Mouse (Mus musculus): ENCODE measurements around the gene Ccdc136. TPM values are rescaled to one million over a fixed set of nuclear protein-coding genes. Genes with fewer than 3 reads are reported as not detected.
"Not testable (repeated sequence)": the region's sequence is repeated elsewhere in the genome, so short reads cannot be mapped to it uniquely, and the experiment has no call there.

Ccdc136 gene
- polyA plus RNA-seq (2015; fragmentation: Nextera tagmentation; extraction: Ambion mirVana): 20.2 and 30.7 TPM in 2 replicates

DNA sequence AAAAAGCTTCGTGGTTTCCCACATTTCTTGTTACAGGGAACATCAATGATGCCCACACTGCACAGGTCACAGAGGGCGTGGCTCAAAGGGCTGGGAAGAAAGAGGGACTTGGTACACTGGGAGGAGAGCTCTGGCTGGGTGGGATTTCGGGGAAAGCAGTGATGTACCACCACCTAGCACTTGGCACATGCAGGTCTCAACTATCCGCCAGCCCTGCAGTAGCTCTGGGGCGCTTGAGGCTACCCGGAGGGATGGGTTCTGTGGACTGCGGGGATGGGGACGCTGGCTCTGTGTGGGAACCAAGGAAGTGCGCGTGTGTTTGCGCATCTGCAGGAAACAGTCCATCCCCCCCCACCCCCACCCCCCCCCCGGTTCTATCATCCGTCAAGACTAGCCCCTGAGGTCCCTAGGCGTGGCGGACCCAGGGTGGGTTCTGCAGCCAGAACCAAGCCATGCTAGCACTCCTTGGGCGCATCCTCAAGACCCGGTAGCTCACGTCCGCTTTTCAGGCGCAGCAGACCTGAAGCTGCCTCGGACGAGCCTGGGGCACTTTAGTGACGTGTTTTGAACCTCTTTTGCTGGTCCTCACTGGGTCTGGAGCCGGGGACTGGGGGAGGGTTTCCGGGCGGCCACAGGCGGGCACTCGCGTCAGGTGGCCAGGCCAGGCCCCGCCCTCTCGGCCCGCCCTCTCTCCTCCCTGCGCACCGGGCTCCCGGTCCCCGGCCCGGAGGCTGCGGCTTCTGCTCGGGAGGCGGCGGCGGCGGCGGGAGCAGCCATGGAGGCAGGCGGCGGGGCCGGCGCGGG is at the start of gene Ccdc136:
TSS of gene Ccdc136 (plus strand) at position 400 of the 804 bp plus-strand sequence.
- Histone ChIP-seq H3K27ac (peak within 1 kb of the TSS; percentile 73), H3K36me3 (peaks cover 5% of the 10 kb centered on the region; the same call in 1 of the 2 replicates), H3K9ac (peak within 1 kb of the TSS; percentile 78), H3K4me2 (peak within 1 kb of the TSS; percentile 89), H3K4me1 (peaks cover 16% of the 10 kb centered on the region), H3K9me3 (no peaks in the 10 kb centered on the region), H3K27me3 (peaks cover 24% of the 10 kb centered on the region), H3K4me3 (peak within 1 kb of the TSS; percentile 68)
- ATAC-seq (ENCODE audit: insufficient number of reproducible peaks, insufficient read depth, low FRiP score, low TSS enrichment, low read depth): peak; percentile 84
- WGBS: 2% methylated on average over 45 of the region's 49 CpGs

GRCm38 (mm10) chr6:29346512-29346911 is 49.6 kb upstream of the Ccdc136 start:
- not testable (repeated sequence) for H3K9ac ChIP-seq; H3K9me3 ChIP-seq; H3K27me3 ChIP-seq; ATAC-seq (ENCODE audit: insufficient number of reproducible peaks, insufficient read depth, low FRiP score, low TSS enrichment, low read depth); H3K4me2 ChIP-seq; H3K4me3 ChIP-seq; H3K27ac ChIP-seq; H3K36me3 ChIP-seq
- peaks cover 23% of the 10 kb centered on the region for H3K4me1 ChIP-seq
- 86% methylated on average over 2 of the region's 2 CpGs for WGBS

DNA sequence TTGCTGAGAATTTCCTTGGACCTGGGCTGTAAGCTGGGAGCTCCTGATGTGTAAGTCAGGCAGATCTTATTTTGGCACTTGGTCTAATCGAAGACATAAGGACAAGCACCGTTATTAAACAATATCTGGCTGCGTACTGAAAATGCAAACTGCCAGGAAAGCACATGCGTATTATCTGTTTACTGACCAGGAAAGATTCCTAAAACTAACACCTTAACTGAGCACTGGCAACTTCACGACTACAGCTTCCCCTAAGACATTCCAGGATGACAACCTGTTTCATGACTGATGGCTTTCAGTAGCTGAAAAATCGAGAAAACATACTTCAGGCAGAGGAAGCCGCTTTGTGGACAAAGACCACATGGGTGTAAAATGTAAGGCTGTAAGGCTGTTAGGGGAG is 48.9 kb upstream of the Ccdc136 start:
- peak overlapping the region; percentile 63 for H3K4me2 ChIP-seq
- no peaks in the 10 kb centered on the region for H3K9me3 ChIP-seq
- peak overlapping the region; percentile 81 for H3K9ac ChIP-seq
- H3K4me1 ChIP-seq: peaks cover 23% of the 10 kb centered on the region
- no peaks in the 10 kb centered on the region for H3K27me3 ChIP-seq
- H3K36me3 ChIP-seq: no peaks in the 10 kb centered on the region
- peak overlapping the region; percentile 96 for H3K4me3 ChIP-seq
- H3K27ac ChIP-seq: peak overlapping the region; percentile 90
- WGBS: 37% methylated on average over 7 of the region's 7 CpGs
- no peak for ATAC-seq (ENCODE audit: insufficient number of reproducible peaks, insufficient read depth, low FRiP score, low TSS enrichment, low read depth)

DNA sequence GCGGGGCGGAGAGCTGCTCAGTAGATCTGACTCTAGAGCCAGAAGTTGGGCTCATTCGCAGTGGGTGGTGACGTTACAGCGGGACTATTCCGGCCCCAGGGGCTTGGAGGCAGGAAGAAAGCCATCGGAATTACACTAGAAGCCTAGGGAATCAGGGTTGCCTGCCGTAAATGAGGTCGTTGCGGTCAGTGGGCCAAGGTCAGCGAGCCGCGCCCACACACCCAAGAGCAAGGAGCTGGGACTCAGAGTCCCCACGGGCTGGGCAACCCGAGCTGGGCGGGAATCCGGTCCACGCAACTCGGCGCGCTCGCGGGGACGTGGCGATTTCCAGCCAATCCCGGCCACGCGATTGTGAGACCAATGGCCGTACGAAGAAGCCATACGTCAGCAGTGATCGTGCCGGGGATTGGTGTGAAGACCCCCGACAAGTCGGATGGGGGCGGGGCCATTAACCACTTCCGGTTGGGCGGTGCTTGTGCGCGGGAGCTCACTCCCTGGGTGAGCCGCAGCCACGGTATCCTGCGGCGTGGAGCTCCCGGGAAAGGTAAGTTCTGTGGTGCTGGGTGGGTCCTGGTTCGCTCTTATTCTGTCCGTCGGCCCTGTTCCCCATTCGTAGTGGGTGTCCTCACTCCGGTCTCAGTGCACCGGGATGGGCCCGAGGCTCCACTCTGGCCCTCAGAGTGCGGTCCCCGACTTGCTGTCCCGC is 48.3 kb upstream of the Ccdc136 start, which contains the start of gene Calu:
TSS of gene Calu (plus strand) at position 405 of the 706 bp plus-strand sequence.
- Histone ChIP-seq H3K4me1 (peaks cover 26% of the 10 kb centered on the region), H3K27me3 (no peaks in the 10 kb centered on the region), H3K36me3 (no peaks in the 10 kb centered on the region), H3K4me2 (peak within 1 kb of the TSS; percentile 63), H3K9ac (peak within 1 kb of the TSS; percentile 97), H3K27ac (peak within 1 kb of the TSS; percentile 90), H3K9me3 (no peaks in the 10 kb centered on the region), H3K4me3 (peak within 1 kb of the TSS; percentile 96)
- ATAC-seq (ENCODE audit: insufficient number of reproducible peaks, insufficient read depth, low FRiP score, low TSS enrichment, low read depth): peak; percentile 98
- WGBS: under 1% methylated on average over 55 of the region's 55 CpGs

DNA sequence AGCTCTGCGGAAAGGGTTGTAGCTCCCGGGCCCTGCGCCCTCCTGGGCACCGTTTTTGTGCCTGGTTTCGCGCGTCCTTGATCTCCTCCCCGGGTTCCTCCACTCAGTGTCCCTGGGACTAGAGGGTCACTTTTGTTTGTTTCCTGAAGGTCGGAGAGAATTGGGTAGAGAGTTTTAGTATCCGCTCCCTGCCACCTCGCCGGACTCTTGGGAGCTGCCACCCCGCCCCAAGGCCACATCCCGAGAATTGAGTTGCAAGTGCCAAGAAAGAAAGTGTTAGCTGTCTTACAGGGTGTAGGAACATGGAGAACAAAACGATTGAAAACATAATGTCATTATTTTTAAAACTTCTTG is 47.8 kb upstream of the Ccdc136 start:
- no peaks in the 10 kb centered on the region for H3K9me3 ChIP-seq
- peak overlapping the region; percentile 96 for H3K4me3 ChIP-seq
- peak; percentile 0 for ATAC-seq (ENCODE audit: insufficient number of reproducible peaks, insufficient read depth, low FRiP score, low TSS enrichment, low read depth)
- peak overlapping the region; percentile 63 for H3K4me2 ChIP-seq
- H3K27ac ChIP-seq: peak overlapping the region; percentile 90
- 1% methylated on average over 15 of the region's 15 CpGs for WGBS
- peak overlapping the region; percentile 97 for H3K9ac ChIP-seq
- peaks cover 26% of the 10 kb centered on the region for H3K4me1 ChIP-seq
- no peaks in the 10 kb centered on the region for H3K27me3 ChIP-seq
- H3K36me3 ChIP-seq: no peaks in the 10 kb centered on the region

DNA sequence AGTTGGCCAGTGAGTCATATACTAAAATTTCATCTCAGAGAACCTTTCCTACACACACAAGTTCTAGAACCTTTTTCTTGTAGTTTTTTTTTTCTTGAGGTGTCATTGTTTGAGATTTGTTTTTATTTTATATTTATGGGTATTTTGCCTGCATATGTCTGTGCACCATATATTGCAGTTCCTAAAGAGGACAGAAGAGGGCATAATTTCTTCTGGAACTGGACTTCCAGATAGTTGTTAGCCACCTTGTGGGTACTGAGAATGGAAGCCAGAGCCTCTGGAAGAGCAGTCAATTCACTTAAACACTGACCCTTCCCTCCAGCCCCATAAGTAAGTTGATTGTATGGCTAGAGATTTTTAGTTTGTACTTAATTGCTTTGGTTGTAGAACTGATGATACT is 44.5 kb upstream of the Ccdc136 start:
- peaks cover 30% of the 10 kb centered on the region for H3K4me1 ChIP-seq
- H3K9me3 ChIP-seq: no peaks in the 10 kb centered on the region
- H3K4me3 ChIP-seq: no peak overlapping the region
- H3K9ac ChIP-seq: no peak overlapping the region
- H3K36me3 ChIP-seq: peaks cover 4% of the 10 kb centered on the region
- H3K27me3 ChIP-seq: no peaks in the 10 kb centered on the region
- H3K27ac ChIP-seq: no peak overlapping the region
- H3K4me2 ChIP-seq: no peak overlapping the region
- no peak for ATAC-seq (ENCODE audit: insufficient number of reproducible peaks, insufficient read depth, low FRiP score, low TSS enrichment, low read depth)

- no peak for ATAC-seq (ENCODE audit: insufficient number of reproducible peaks, insufficient read depth, low FRiP score, low TSS enrichment, low read depth)
- Histone ChIP-seq H3K27me3 (no peaks in the 10 kb centered on the region), H3K27ac (no peak overlapping the region), H3K4me3 (no peak overlapping the region), H3K4me2 (no peak overlapping the region), H3K36me3 (peaks cover 16% of the 10 kb centered on the region), H3K9ac (no peak overlapping the region), H3K9me3 (no peaks in the 10 kb centered on the region), H3K4me1 (peaks cover 25% of the 10 kb centered on the region)
- WGBS: 50% methylated on average over 5 of the region's 5 CpGs
Measured at GRCm38 (mm10) chr6:29352816-29353215, 43.3 kb upstream of the Ccdc136 start.

DNA sequence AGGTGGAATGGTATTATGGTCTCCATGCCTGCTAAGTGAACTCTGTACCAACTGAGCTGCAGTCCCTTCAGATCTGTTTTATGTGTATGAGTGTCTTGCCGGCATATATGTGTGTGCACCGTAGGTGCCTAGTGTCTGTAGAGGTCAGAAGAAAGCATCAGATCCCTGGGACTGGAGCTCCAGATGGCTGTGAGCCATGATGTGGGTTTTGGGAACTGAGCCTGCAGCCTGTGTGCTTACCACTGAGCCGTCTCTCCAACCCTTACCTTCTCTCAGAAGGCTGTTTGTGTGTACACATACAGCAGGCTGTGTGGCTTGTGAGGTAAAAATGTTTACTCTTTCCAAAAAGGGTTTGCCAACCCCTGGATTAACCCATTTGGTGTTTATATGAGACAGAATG is 36.7 kb upstream of the Ccdc136 start:
- Histone ChIP-seq H3K4me1 (peaks cover 29% of the 10 kb centered on the region), H3K27ac (no peak overlapping the region), H3K27me3 (no peaks in the 10 kb centered on the region), H3K4me2 (no peak overlapping the region), H3K9me3 (no peaks in the 10 kb centered on the region), H3K9ac (no peak overlapping the region), H3K36me3 (peaks cover 42% of the 10 kb centered on the region), H3K4me3 (no peak overlapping the region)
- WGBS: 86% methylated on average over 3 of the region's 3 CpGs
- ATAC-seq (ENCODE audit: insufficient number of reproducible peaks, insufficient read depth, low FRiP score, low TSS enrichment, low read depth): no peak

DNA sequence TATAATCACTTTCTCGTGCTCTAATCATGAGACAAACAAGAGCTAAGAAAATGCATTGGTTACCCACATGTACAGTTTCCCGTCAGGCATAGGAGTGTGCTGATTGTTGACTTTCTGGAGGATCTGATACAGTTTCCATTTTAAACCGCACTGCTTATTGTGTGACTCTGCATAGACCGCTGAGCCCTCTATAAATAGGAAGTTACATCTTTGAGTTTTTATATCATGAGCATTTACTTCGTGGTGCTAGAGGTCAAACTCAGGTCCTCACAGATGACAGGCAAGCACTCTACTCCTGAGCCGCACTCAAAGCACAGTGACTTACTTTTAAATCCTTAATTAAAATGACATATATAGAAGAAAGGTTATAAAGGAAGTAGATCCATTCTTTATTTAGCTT is 35.9 kb upstream of the Ccdc136 start:
- Histone ChIP-seq H3K36me3 (peaks cover 45% of the 10 kb centered on the region), H3K9ac (no peak overlapping the region), H3K9me3 (no peaks in the 10 kb centered on the region), H3K27me3 (no peaks in the 10 kb centered on the region), H3K4me3 (no peak overlapping the region), H3K4me1 (peaks cover 29% of the 10 kb centered on the region), H3K27ac (no peak overlapping the region), H3K4me2 (no peak overlapping the region)
- 75% methylated on average over 6 of the region's 6 CpGs for WGBS
- ATAC-seq (ENCODE audit: insufficient number of reproducible peaks, insufficient read depth, low FRiP score, low TSS enrichment, low read depth): no peak

DNA sequence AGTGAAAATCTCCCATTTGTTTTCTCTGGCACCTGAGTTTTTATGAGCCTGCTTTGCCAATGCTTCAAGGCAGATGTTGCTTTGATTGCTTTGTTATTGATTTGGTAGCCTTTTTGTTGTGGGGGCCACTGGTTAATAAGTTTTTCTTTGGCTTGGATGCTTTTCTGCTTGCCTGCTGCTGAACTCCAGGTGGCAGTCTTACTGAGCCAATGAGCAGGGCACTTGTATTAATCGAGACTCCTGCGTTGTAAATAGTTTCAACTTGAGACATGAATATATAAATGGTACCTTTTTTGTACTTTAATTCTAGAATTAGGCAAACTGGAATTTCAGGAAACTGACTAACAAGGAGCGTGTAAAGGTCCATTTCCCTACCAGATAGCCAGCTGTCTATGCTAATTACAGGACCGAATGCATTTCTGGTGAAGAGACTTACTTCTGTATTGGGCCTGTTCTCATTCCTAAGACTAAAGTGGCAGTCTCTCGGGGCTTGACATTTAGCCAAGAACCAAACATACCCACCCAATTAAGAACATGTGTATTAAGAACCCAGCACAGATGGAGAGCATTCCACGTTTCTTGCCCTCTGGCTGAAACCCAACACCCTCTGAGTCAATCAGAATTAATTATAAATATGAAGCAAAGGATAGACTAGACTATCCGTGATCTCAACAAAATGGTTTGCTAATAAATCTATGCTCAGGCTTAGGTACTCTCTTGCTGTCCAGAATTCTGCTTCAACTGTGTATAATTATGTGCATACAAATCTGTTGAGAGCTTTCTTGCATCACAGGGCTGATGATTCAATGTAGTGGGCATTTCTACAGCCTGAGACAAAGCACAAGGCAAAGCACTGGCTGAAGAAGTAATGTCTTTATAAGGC is 33.6 kb upstream of the Ccdc136 start:
- Histone ChIP-seq H3K9ac (no peak overlapping the region), H3K36me3 (peaks cover 55% of the 10 kb centered on the region), H3K27ac (peak overlapping the region; percentile 44), H3K4me1 (peaks cover 25% of the 10 kb centered on the region), H3K4me3 (no peak overlapping the region), H3K27me3 (no peaks in the 10 kb centered on the region), H3K4me2 (peak overlapping the region; percentile 11; the same call in 1 of the 2 replicates), H3K9me3 (no peaks in the 10 kb centered on the region)
- WGBS: 23% methylated on average over 7 of the region's 7 CpGs
- ATAC-seq (ENCODE audit: insufficient number of reproducible peaks, insufficient read depth, low FRiP score, low TSS enrichment, low read depth): no peak

DNA sequence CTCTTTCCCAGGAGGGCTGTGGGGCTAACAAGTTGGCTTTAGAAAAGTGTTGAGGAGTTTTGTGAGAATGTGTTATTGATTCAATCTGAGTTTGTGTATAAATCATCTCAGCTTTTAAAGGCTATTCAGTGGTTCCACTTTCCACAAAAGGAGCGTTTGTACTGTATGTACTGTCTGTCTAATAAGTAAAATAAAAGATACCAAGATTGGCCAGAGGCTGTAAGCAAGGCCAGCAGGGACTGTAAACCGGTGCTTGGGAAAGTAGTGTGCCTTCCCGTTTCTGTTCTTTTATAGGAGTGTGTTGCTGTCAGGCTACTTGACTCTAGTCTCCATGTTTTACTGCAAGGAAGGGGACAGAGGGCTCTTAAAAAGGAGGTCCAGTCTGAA is 33.0 kb upstream of the Ccdc136 start:
- Histone ChIP-seq H3K27ac (peak overlapping the region; percentile 24; the same call in 1 of the 2 replicates), H3K9ac (no peak overlapping the region), H3K4me3 (no peak overlapping the region), H3K4me1 (peaks cover 25% of the 10 kb centered on the region), H3K27me3 (no peaks in the 10 kb centered on the region), H3K9me3 (no peaks in the 10 kb centered on the region), H3K4me2 (no peak overlapping the region), H3K36me3 (peaks cover 54% of the 10 kb centered on the region)
- no peak for ATAC-seq (ENCODE audit: insufficient number of reproducible peaks, insufficient read depth, low FRiP score, low TSS enrichment, low read depth)
- 65% methylated on average over 3 of the region's 3 CpGs for WGBS
